ENCODE assay signal across 8 mouse cellular contexts in the genomic region with DNA sequence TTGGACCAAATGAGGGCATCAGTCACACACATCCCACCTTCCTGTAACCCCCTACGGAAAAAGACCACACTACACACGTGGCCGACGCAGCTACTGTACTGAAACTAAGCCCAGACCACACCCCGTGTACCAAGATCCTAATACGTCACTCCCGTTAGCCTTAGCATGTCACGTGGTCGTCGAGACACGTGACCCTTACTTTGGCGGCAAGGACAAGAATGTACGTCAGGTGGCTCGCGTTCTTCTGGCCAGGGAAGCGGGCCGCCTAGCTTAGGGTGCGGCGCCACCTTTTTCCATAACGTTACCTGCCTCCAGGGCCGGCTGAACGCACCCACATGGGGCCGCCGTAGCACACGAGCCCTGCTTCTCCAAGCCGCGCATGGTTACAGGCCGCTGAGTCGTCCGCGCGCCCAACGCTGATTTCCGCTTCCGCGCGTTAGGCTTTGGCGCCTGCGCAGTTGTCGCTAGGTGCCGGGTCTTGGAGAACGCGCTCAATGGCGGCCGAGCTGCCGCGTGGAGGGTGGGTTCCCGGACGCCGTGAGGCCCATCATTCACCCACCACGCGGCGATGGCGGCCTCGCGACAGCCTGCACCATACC. TPM values are rescaled to one million over a fixed set of nuclear protein-coding genes. Genes with fewer than 3 reads are reported as not detected.
DNase-seq lines count a peak whose midpoint lies in the region; ATAC-seq and TF ChIP-seq lines count a peak whose summit lies in the region.

Trmo (minus strand) TSS at position 425 of the 599 bp plus-strand sequence.

- H3K4me2 ChIP-seq in CH12.LX (ENCODE audit: insufficient read depth, low read depth, poor library complexity, severe bottlenecking), result peak within 1 kb of the TSS; percentile 80
- peak within 1 kb of the TSS; percentile 71 for H3K4me2 ChIP-seq in forebrain, embryonic 11.5 days (ENCODE audit: low read depth, low read length, severe bottlenecking)
- peak within 1 kb of the TSS; percentile 73 for H3K4me2 ChIP-seq in heart, embryonic 16.5 days (ENCODE audit: low read depth, low read length)
- H3K4me2 ChIP-seq in liver, embryonic 15.5 days, result peak within 1 kb of the TSS; percentile 86
- H3K4me2 ChIP-seq in neural tube, embryonic 12.5 days (replicated peaks), result peak within 1 kb of the TSS; percentile 61

- peak within 1 kb of the TSS; percentile 60 to 97 (median 78) for H3K4me3 ChIP-seq in CH12.LX (replicated peaks in 1 of 3; ENCODE audit: low read depth in 2 of 3, low read length in 2 of 3, poor library complexity in 1 of 3)
- H3K4me3 ChIP-seq in forebrain, embryonic 11.5 days (ENCODE audit: low read depth, low read length), result peak within 1 kb of the TSS; percentile 64
- peak within 1 kb of the TSS; percentile 71 for H3K4me3 ChIP-seq in heart, embryonic 16.5 days (ENCODE audit: low read length)
- peak within 1 kb of the TSS; percentile 61 for H3K4me3 ChIP-seq in liver, embryonic 15.5 days (replicated peaks)
- H3K4me3 ChIP-seq in neural tube, embryonic 12.5 days, result peak within 1 kb of the TSS; percentile 59

- TF ChIP-seq POLR2A in CH12.LX (IDR thresholded peaks at IDR 0.05; ENCODE audit: low read depth, low read length), result peak; percentile 92

- peak within 1 kb of the TSS; percentile 100 for H3K9ac ChIP-seq in CH12.LX (ENCODE audit: insufficient read depth, low read depth)
- peak within 1 kb of the TSS; percentile 90 for H3K9ac ChIP-seq in forebrain, embryonic 11.5 days (ENCODE audit: low read length)
- H3K9ac ChIP-seq in heart, embryonic 16.5 days (ENCODE audit: low read length), result peak within 1 kb of the TSS; percentile 93
- peak within 1 kb of the TSS; percentile 63 for H3K9ac ChIP-seq in liver, embryonic 15.5 days
- H3K9ac ChIP-seq in neural tube, embryonic 12.5 days, result peak within 1 kb of the TSS; percentile 72

- H3K9me3 ChIP-seq in CH12.LX (replicated peaks; ENCODE audit: low read length), result no peaks in the 10 kb centered on the region
- H3K9me3 ChIP-seq in forebrain, embryonic 11.5 days (ENCODE audit: control insufficient read depth, low read length), result no peaks in the 10 kb centered on the region
- no peaks in the 10 kb centered on the region for H3K9me3 ChIP-seq in heart, embryonic 16.5 days (replicated peaks; ENCODE audit: control insufficient read depth, low read length)
- no peaks in the 10 kb centered on the region for H3K9me3 ChIP-seq in liver, embryonic 15.5 days (replicated peaks)
- H3K9me3 ChIP-seq in neural tube, embryonic 12.5 days, result no peaks in the 10 kb centered on the region

- peak; percentile 99 for DNase-seq in CH12.LX (ENCODE audit: extremely low read depth)
- peak; percentile 96 for DNase-seq in c-Kit-positive CD71-positive TER-119-negative erythroid progenitor cells, embryonic 14.5 days (ENCODE audit: low read depth)
- DNase-seq in forebrain, embryonic 11.5 days (ENCODE audit: low spot score), result peak; percentile 97
- peak; percentile 96 to 97 for DNase-seq in kidney, postnatal 36 days
- DNase-seq in telencephalon, adult 2 months (ENCODE audit: low read depth, low spot score), result peak; percentile 98

- H3K36me3 ChIP-seq in CH12.LX (replicated peaks in 1 of 2; ENCODE audit: control insufficient read depth in 1 of 2, insufficient read depth in 1 of 2, low read length in 1 of 2), result peaks cover 20 to 32% of the 10 kb centered on the region in 2 experiments
- no peaks in the 10 kb centered on the region; the same call in 1 of the 2 replicates for H3K36me3 ChIP-seq in forebrain, embryonic 11.5 days (ENCODE audit: control insufficient read depth, insufficient read depth, low read length)
- peaks cover 8% of the 10 kb centered on the region for H3K36me3 ChIP-seq in heart, embryonic 16.5 days (ENCODE audit: control insufficient read depth, insufficient read depth)
- H3K36me3 ChIP-seq in liver, embryonic 15.5 days (replicated peaks), result peaks cover 66% of the 10 kb centered on the region
- H3K36me3 ChIP-seq in neural tube, embryonic 12.5 days, result peaks cover 25% of the 10 kb centered on the region

- peak; percentile 97 for ATAC-seq in forebrain, embryonic 11.5 days (replicated peaks; ENCODE audit: low FRiP score)
- ATAC-seq in heart, embryonic 16.5 days (replicated peaks; ENCODE audit: extremely low read depth, insufficient read depth, low FRiP score), result peak; percentile 94
- ATAC-seq in liver, embryonic 15.5 days (ENCODE audit: insufficient read depth), result peak; percentile 86
- peak; percentile 97 for ATAC-seq in neural tube, embryonic 12.5 days (ENCODE audit: low FRiP score, low read depth)

- no peak for TF ChIP-seq CTCF in CH12.LX (conservative IDR thresholded peaks at IDR 0.05 in 1 of 2, IDR thresholded peaks at IDR 0.05 in 1 of 2; ENCODE audit: low read depth in 2 of 2, low read length in 2 of 2)

- no peaks in the 10 kb centered on the region for H3K27me3 ChIP-seq in CH12.LX (replicated peaks)
- H3K27me3 ChIP-seq in forebrain, embryonic 11.5 days (ENCODE audit: control insufficient read depth, insufficient read depth, low read length), result no peaks in the 10 kb centered on the region
- H3K27me3 ChIP-seq in heart, embryonic 16.5 days (ENCODE audit: control insufficient read depth, insufficient read depth, low read length), result no peaks in the 10 kb centered on the region
- no peaks in the 10 kb centered on the region for H3K27me3 ChIP-seq in liver, embryonic 15.5 days
- no peaks in the 10 kb centered on the region for H3K27me3 ChIP-seq in neural tube, embryonic 12.5 days (replicated peaks)

- dilution Hi-C loops in CH12.LX (cut with MboI; ENCODE audit: extremely low pct_ligation_motif_present, extremely low pct_unique_long_range_greater_than_20kb, low sequenced_read_pairs), result no loop called here

- no peak for TF ChIP-seq EP300 in CH12.LX (IDR thresholded peaks at IDR 0.05; ENCODE audit: low read length)

- TF ChIP-seq RAD21 in CH12.LX (IDR thresholded peaks at IDR 0.05; ENCODE audit: low read depth, low read length), result no peak

- no peaks in the 10 kb centered on the region for H3K79me2 ChIP-seq in CH12.LX (replicated peaks; ENCODE audit: control insufficient read depth, extremely low read depth, insufficient read depth, poor library complexity, severe bottlenecking)

- peak within 1 kb of the TSS; percentile 97 for H3K27ac ChIP-seq in CH12.LX (ENCODE audit: insufficient read depth, low read depth)
- H3K27ac ChIP-seq in forebrain, embryonic 11.5 days (ENCODE audit: low read depth, low read length), result peak within 1 kb of the TSS; percentile 89
- peak within 1 kb of the TSS; percentile 94 for H3K27ac ChIP-seq in heart, embryonic 16.5 days (ENCODE audit: low read length)
- H3K27ac ChIP-seq in liver, embryonic 15.5 days (replicated peaks), result peak within 1 kb of the TSS; percentile 93
- peak within 1 kb of the TSS; percentile 59; the same call in 1 of the 2 replicates for H3K27ac ChIP-seq in neural tube, embryonic 12.5 days

- H3K4me1 ChIP-seq in CH12.LX (ENCODE audit: control insufficient read depth in 1 of 2, insufficient read depth in 2 of 2), result peaks cover 0 to 28% of the 10 kb centered on the region in 2 experiments; a peak in 2 of 4 replicates
- H3K4me1 ChIP-seq in forebrain, embryonic 11.5 days (replicated peaks; ENCODE audit: control insufficient read depth, insufficient read depth, low read length), result no peaks in the 10 kb centered on the region; the same call in 1 of the 2 replicates
- no peaks in the 10 kb centered on the region for H3K4me1 ChIP-seq in heart, embryonic 16.5 days (ENCODE audit: control insufficient read depth, insufficient read depth, low read length)
- H3K4me1 ChIP-seq in liver, embryonic 15.5 days (replicated peaks), result peaks cover 50% of the 10 kb centered on the region
- H3K4me1 ChIP-seq in neural tube, embryonic 12.5 days, result no peaks in the 10 kb centered on the region

- in situ Hi-C loops in CH12.LX (cut with MboI; ENCODE audit: low pct_ligation_motif_present, low pct_unique_long_range_greater_than_20kb, low sequenced_read_pairs), result no loop called here

- under 1% methylated on average over 56 of the region's 56 CpGs for WGBS in forebrain, embryonic 11.5 days
- WGBS in heart, embryonic 16.5 days, result under 1% methylated on average over 56 of the region's 56 CpGs
- under 1% methylated on average over 56 of the region's 56 CpGs for WGBS in liver, embryonic 15.5 days (ENCODE audit: insufficient replicate concordance)
- under 1% methylated on average over 56 of the region's 56 CpGs for WGBS in neural tube, embryonic 12.5 days

TF ChIP-seq in CH12.LX, 34 proteins besides CTCF, POLR2A, EP300 and RAD21 (continues in another document):
- TF ChIP-seq UBTF (IDR thresholded peaks at IDR 0.05; ENCODE audit: low read depth, low read length), result no peak
- peak; percentile 88; the same call in 1 of the 2 replicates for TF ChIP-seq E2F4 (IDR thresholded peaks at IDR 0.05; ENCODE audit: insufficient replicate concordance, low read depth, low read length)
- no peak for TF ChIP-seq PAX5 (IDR thresholded peaks at IDR 0.05; ENCODE audit: low read length)
- TF ChIP-seq MAX (IDR thresholded peaks at IDR 0.05; ENCODE audit: low read length), result peak; percentile 99
- peak; percentile 100 for TF ChIP-seq USF2 (conservative IDR thresholded peaks at IDR 0.05; ENCODE audit: low read depth, low read length)
- TF ChIP-seq ZC3H11A (IDR thresholded peaks at IDR 0.05; ENCODE audit: low read depth, low read length), result no peak
- TF ChIP-seq ZNF384 (IDR thresholded peaks at IDR 0.05; ENCODE audit: low read depth, low read length), result no peak; the same call in 1 of the 2 replicates
- TF ChIP-seq CHD1 (IDR thresholded peaks at IDR 0.05; ENCODE audit: low read depth, low read length), result no peak
- peak; percentile 89 for TF ChIP-seq SIN3A (IDR thresholded peaks at IDR 0.05; ENCODE audit: low read length)
- TF ChIP-seq TBP (conservative IDR thresholded peaks at IDR 0.05; ENCODE audit: low read depth, low read length), result peak; percentile 80
- TF ChIP-seq NRF1 (IDR thresholded peaks at IDR 0.05; ENCODE audit: low read depth, low read length), result peak; percentile 84
- peak; percentile 73 for TF ChIP-seq TCF12 (IDR thresholded peaks at IDR 0.05; ENCODE audit: low read depth, low read length)
- TF ChIP-seq RCOR1 (conservative IDR thresholded peaks at IDR 0.05; ENCODE audit: low read depth, low read length), result peak; percentile 62
- peak; percentile 92; the same call in 1 of the 2 replicates for TF ChIP-seq POLR2AphosphoS2 (IDR thresholded peaks at IDR 0.05; ENCODE audit: low read depth, low read length)
- TF ChIP-seq NELFE (IDR thresholded peaks at IDR 0.05; ENCODE audit: low read depth, low read length), result peak; percentile 94
- TF ChIP-seq ETS1 (conservative IDR thresholded peaks at IDR 0.05; ENCODE audit: low read depth, low read length), result peak; percentile 62

RNA-seq across cellular contexts. Expression of gene Trmo, which starts in this region (rescaled TPM):
- total RNA-seq in CH12.LX (2012; rRNA removed), result 17.5 and 18.8 TPM in 2 replicates
- 24.1 and 27.0 TPM in 2 replicates for total RNA-seq in CH12.LX (2014; rRNA removed)
- polyA plus RNA-seq in CH12.LX (2012; ENCODE audit: insufficient read length, low read depth), result 10.9 and 15.4 TPM in 2 replicates
- 10.9 and 11.6 TPM in 2 replicates for polyA plus RNA-seq in forebrain, embryonic 11.5 days (2014; fragmentation: Nextera tagmentation; extraction: Ambion mirVana)
- polyA plus RNA-seq in heart, embryonic 16.5 days (2015; fragmentation: Nextera tagmentation; extraction: Ambion mirVana), result 8.6 and 11.1 TPM in 2 replicates
- 8.2 and 10.5 TPM in 2 replicates for polyA plus RNA-seq in liver, embryonic 15.5 days (2015; fragmentation: Nextera tagmentation; extraction: Ambion mirVana)
- 8.5 and 10.3 TPM in 2 replicates for polyA plus RNA-seq in neural tube, embryonic 12.5 days (2016; fragmentation: Nextera tagmentation; extraction: Ambion mirVana)

Comparison
In these comparisons a context has a peak if more than half of its experiments do, and no peak if none do; other contexts are left out.
1. Peak in every context shown above with its lines: DNase-seq, ATAC-seq, H3K4me3 ChIP-seq and H3K27ac ChIP-seq.